Mouse (Mus musculus) heart, adult 8-10 months (tissue): Measurements from ENCODE around the gene Scgb1b17. TPM values are rescaled to one million over a fixed set of nuclear protein-coding genes. Genes with fewer than 3 reads are reported as not detected.
"Not testable (repeated sequence)": the region's sequence is repeated elsewhere in the genome, so short reads cannot be mapped to it uniquely, and the experiment has no call there.

Experiments
- DNase-seq: peaks from one replicate; pipeline ENCODE4 v3.0.0; 2022; ENCODE audit warnings: low spot score
- total RNA-seq, 4 experiments: library from RNA; stranded (reverse); gene quantifications; 2 replicates each; pipeline ENCODE4 v1.2.4; 2022

Gene Scgb1b17
- total RNA-seq, result not detected

DNA sequence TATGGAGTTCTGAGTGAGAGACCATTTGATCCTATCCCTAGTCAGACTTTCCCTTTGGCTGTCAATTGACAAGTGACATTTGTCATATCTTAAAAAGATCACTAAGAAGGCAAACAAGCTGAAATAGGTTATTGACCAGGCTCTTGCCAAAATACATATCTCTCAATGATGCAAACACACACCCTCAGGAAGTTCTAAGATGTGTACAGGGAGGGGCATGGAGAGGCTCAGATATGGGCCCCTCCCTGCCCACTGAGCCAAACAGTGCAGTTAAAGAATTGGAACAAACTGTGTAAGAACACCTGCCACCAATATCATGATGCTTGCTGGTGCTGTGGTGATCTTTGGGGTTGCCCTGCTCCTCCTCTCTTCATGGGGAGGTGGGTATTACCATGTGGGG is at the start of gene Scgb1b17:
Gene Scgb1b17, plus strand, starts transcription at position 301 of the 400 bp plus-strand sequence.
- DNase-seq, result not testable (repeated sequence)

DNA sequence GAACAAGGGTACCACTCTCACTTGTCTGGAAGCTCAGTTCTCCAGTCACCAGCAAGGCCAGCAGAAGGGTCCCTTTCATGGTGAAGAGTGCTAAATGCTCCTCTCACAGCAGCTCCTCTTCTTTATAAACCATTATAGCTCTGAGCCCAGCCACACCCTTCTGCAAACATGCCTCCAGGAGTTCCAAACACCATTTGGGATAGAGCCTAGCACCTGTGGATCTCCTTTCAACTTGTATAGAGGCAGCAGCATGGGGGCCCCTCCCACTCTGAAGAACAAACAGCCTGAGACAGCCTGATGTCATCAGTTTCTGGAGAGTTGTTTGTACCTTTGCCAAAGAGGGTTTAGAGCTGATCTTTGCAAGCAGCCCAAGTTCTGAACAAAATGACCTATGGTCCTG is 6.8 kb upstream of the Scgb1b17 start, which contains the start of gene Scgb2b17:
Gene Scgb2b17, minus strand, starts transcription at position 101 of the 400 bp plus-strand sequence.
- not testable (repeated sequence) for DNase-seq

Other genes starting within 250 kb of the Scgb1b17 start
- not detected for gene Scgb2b15, start 233.8 kb upstream of the Scgb1b17 start, total RNA-seq
- gene Scgb1b15, start 226.9 kb upstream of the Scgb1b17 start, total RNA-seq, result not detected
- gene Scgb2b17, start 6.9 kb upstream of the Scgb1b17 start, total RNA-seq, result not detected
- not detected for gene Scgb2b18, start 110.4 kb downstream of the Scgb1b17 start, total RNA-seq
- gene Scgb1b18, start 122.1 kb downstream of the Scgb1b17 start, total RNA-seq, result not detected
- not detected for gene Scgb2b19, start 216.9 kb downstream of the Scgb1b17 start, total RNA-seq
- gene Scgb1b19, start 223.8 kb downstream of the Scgb1b17 start, total RNA-seq, result not detected